Mouse (Mus musculus) liver, embryonic 11.5 days (tissue): Measurements from ENCODE around the gene Daam1. TPM values are rescaled to one million over a fixed set of nuclear protein-coding genes. Genes with fewer than 3 reads are reported as not detected.

Experiments used
- ATAC-seq: fragments of 200-750 bp; cut with Nextera tagmentation; replicated peaks from 2 replicates; pipeline ENCODE4 v1.8.0; 2017; ENCODE audit warnings: moderate number of reproducible peaks, mild to moderate bottlenecking, moderate TSS enrichment, moderate library complexity; ENCODE audit not compliant: low FRiP score
- DNase-seq: peaks from one replicate; pipeline ENCODE4 v3.0.0-alpha.2; 2017; ENCODE audit warnings: low spot score
- H3K27ac ChIP-seq: fragments of 300-500 bp; sonication (generic); 2 replicates; pipeline ENCODE4 v1.5.1; 2014; ENCODE audit warnings: mild to moderate bottlenecking, low read depth, low read length, control low read depth
- H3K27me3 ChIP-seq: fragments of 300-500 bp; sonication (generic); replicated peaks from 2 replicates; pipeline ENCODE4 v1.6.1; 2014; ENCODE audit warnings: low read length, mixed read lengths; ENCODE audit not compliant: control insufficient read depth, insufficient read depth
- H3K36me3 ChIP-seq: fragments of 300-500 bp; sonication (generic); 2 replicates; pipeline ENCODE4 v1.6.1; 2014; ENCODE audit warnings: mild to moderate bottlenecking, low read length, moderate library complexity, mixed read lengths; ENCODE audit not compliant: control insufficient read depth, insufficient read depth
- H3K4me1 ChIP-seq: fragments of 300-500 bp; sonication (generic); replicated peaks from 2 replicates; pipeline ENCODE4 v1.6.1; 2014; ENCODE audit warnings: low read length, mixed read lengths; ENCODE audit not compliant: control insufficient read depth, insufficient read depth
- H3K4me2 ChIP-seq: fragments of 300-500 bp; sonication (generic); 2 replicates; pipeline ENCODE4 v1.6.1; 2014; ENCODE audit warnings: mild to moderate bottlenecking, control low read depth, moderate library complexity
- H3K4me3 ChIP-seq: fragments of 300-500 bp; sonication (generic); 2 replicates; pipeline ENCODE4 v1.5.1; 2014; ENCODE audit warnings: low read depth, low read length, control low read depth
- H3K9ac ChIP-seq: fragments of 300-500 bp; sonication (generic); 2 replicates; pipeline ENCODE4 v1.6.1; 2014; ENCODE audit warnings: low read depth, low read length, control low read depth
- H3K9me3 ChIP-seq: fragments of 300-500 bp; sonication (generic); 2 replicates; pipeline ENCODE4 v1.6.1; 2016; ENCODE audit warnings: low read length, inconsistent platforms, mixed read lengths; ENCODE audit not compliant: control insufficient read depth
- WGBS: fragments of 180-500 bp; shearing (Covaris S2); extraction: QIAGEN DNeasy Blood & Tissue Kit; methylation state at CpG from one replicate; pipeline ENCODE4 v1.1.7; 2014; 5-methylcytosine and 5-hydroxymethylcytosine counted together
- polyA plus RNA-seq: library from polyadenylated mRNA; unstranded; fragments of >200 nt; fragmentation: Nextera tagmentation; extraction: Ambion mirVana; gene quantifications from 2 replicates; pipeline ENCODE4 v1.2.1, GENCODE M21; 2014

Gene Daam1
- polyA plus RNA-seq, 1 experiment from 2014 or later: 15.2 TPM

- H3K4me3 ChIP-seq: no peak overlapping the region
- DNase-seq (no peak), ATAC-seq (no peak)
- H3K36me3 ChIP-seq: no peaks in the 10 kb centered on the region; the same call in 1 of the 2 replicates
- 59% methylated on average over 6 of the region's 6 CpGs for WGBS
- H3K27me3 ChIP-seq: no peaks in the 10 kb centered on the region
- H3K4me2 ChIP-seq: no peak overlapping the region
- no peak overlapping the region for H3K9ac ChIP-seq
- no peak overlapping the region for H3K27ac ChIP-seq
- H3K4me1 ChIP-seq: peaks cover 9% of the 10 kb centered on the region; the same call in 1 of the 2 replicates
- H3K9me3 ChIP-seq: peaks cover 5% of the 10 kb centered on the region; the same call in 1 of the 2 replicates
Measured at GRCm38 (mm10) chr12:72025275-72025795, 194.5 kb downstream of the Daam1 start.

- no peaks in the 10 kb centered on the region for H3K4me1 ChIP-seq
- H3K27ac ChIP-seq: no peak overlapping the region
- no peaks in the 10 kb centered on the region for H3K9me3 ChIP-seq
- no peaks in the 10 kb centered on the region for H3K27me3 ChIP-seq
- ATAC-seq (no peak), DNase-seq (no peak)
- no peak overlapping the region for H3K4me3 ChIP-seq
- H3K36me3 ChIP-seq: no peaks in the 10 kb centered on the region
- H3K4me2 ChIP-seq: no peak overlapping the region
- no peak overlapping the region for H3K9ac ChIP-seq
- 82% methylated on average over 5 of the region's 5 CpGs for WGBS
Measured at GRCm38 (mm10) chr12:72031171-72031570, 200.3 kb downstream of the Daam1 start.

GRCm38 (mm10) chr12:72031794-72032193 is 200.9 kb downstream of the Daam1 start:
- H3K4me2 ChIP-seq: no peak overlapping the region
- WGBS: 81% methylated on average over 6 of the region's 6 CpGs
- no peaks in the 10 kb centered on the region for H3K36me3 ChIP-seq
- no peak overlapping the region for H3K4me3 ChIP-seq
- no peaks in the 10 kb centered on the region for H3K27me3 ChIP-seq
- H3K4me1 ChIP-seq: no peaks in the 10 kb centered on the region
- no peaks in the 10 kb centered on the region for H3K9me3 ChIP-seq
- H3K9ac ChIP-seq: no peak overlapping the region
- H3K27ac ChIP-seq: no peak overlapping the region
- ATAC-seq: no peak
- no peak for DNase-seq

- Histone ChIP-seq H3K9ac (no peak overlapping the region), H3K27me3 (no peaks in the 10 kb centered on the region), H3K9me3 (no peaks in the 10 kb centered on the region), H3K36me3 (no peaks in the 10 kb centered on the region), H3K4me1 (no peaks in the 10 kb centered on the region), H3K27ac (no peak overlapping the region), H3K4me3 (no peak overlapping the region), H3K4me2 (no peak overlapping the region)
- DNase-seq: no peak
- 47% methylated on average over 9 of the region's 9 CpGs for WGBS
- no peak for ATAC-seq
Measured at GRCm38 (mm10) chr12:72036097-72036661, 205.3 kb downstream of the Daam1 start.

GRCm38 (mm10) chr12:72037049-72037448 is 206.2 kb downstream of the Daam1 start:
- no peaks in the 10 kb centered on the region for H3K27me3 ChIP-seq
- no peak overlapping the region for H3K9ac ChIP-seq
- H3K36me3 ChIP-seq: no peaks in the 10 kb centered on the region
- WGBS: 67% methylated on average over 6 of the region's 6 CpGs
- H3K4me1 ChIP-seq: no peaks in the 10 kb centered on the region
- no peaks in the 10 kb centered on the region for H3K9me3 ChIP-seq
- H3K4me2 ChIP-seq: no peak overlapping the region
- DNase-seq (no peak), ATAC-seq (no peak)
- no peak overlapping the region for H3K4me3 ChIP-seq
- H3K27ac ChIP-seq: no peak overlapping the region

- ATAC-seq (no peak), DNase-seq (no peak)
- Histone ChIP-seq H3K9me3 (no peaks in the 10 kb centered on the region), H3K4me2 (no peak overlapping the region), H3K4me3 (no peak overlapping the region), H3K27me3 (no peaks in the 10 kb centered on the region), H3K4me1 (no peaks in the 10 kb centered on the region), H3K27ac (no peak overlapping the region), H3K36me3 (no peaks in the 10 kb centered on the region), H3K9ac (no peak overlapping the region)
- WGBS: 47% methylated on average over 2 of the region's 2 CpGs
Measured at GRCm38 (mm10) chr12:72038866-72039265, 208.0 kb downstream of the Daam1 start.

GRCm38 (mm10) chr12:72039501-72039900 is 208.6 kb downstream of the Daam1 start:
- no peak for ATAC-seq
- no peak overlapping the region for H3K9ac ChIP-seq
- H3K4me3 ChIP-seq: no peak overlapping the region
- H3K27ac ChIP-seq: no peak overlapping the region
- H3K4me2 ChIP-seq: no peak overlapping the region
- DNase-seq: no peak
- no peaks in the 10 kb centered on the region for H3K4me1 ChIP-seq
- H3K36me3 ChIP-seq: no peaks in the 10 kb centered on the region
- WGBS: 51% methylated on average over 8 of the region's 8 CpGs
- H3K27me3 ChIP-seq: no peaks in the 10 kb centered on the region
- no peaks in the 10 kb centered on the region for H3K9me3 ChIP-seq

- 89% methylated on average over 3 of the region's 3 CpGs for WGBS
- H3K9me3 ChIP-seq: no peaks in the 10 kb centered on the region
- DNase-seq (no peak), ATAC-seq (no peak)
- no peaks in the 10 kb centered on the region for H3K27me3 ChIP-seq
- H3K4me1 ChIP-seq: no peaks in the 10 kb centered on the region
- H3K36me3 ChIP-seq: no peaks in the 10 kb centered on the region
- H3K4me2 ChIP-seq: no peak overlapping the region
- H3K4me3 ChIP-seq: no peak overlapping the region
- H3K27ac ChIP-seq: no peak overlapping the region
- no peak overlapping the region for H3K9ac ChIP-seq
Measured at GRCm38 (mm10) chr12:72041238-72041637, 210.4 kb downstream of the Daam1 start.
